Mouse (Mus musculus) liver, embryonic 12.5 days (tissue): ENCODE measurements at regions not wholly inside any gene's neighbourhood (a gene's known extent, or its start where the extent isn't known, plus 50 kb on each side); places are given as distances from the start of the nearest gene placed in this dataset.

Experiments
- ATAC-seq: fragments of 200-750 bp; cut with Nextera tagmentation; 2 replicates; pipeline ENCODE4 v1.8.0; 2017; ENCODE audit warnings: moderate number of reproducible peaks, mild to moderate bottlenecking, moderate library complexity
- H3K27ac ChIP-seq: fragments of 300-500 bp; sonication (generic); 2 replicates; pipeline ENCODE4 v1.5.1; 2016; ENCODE audit warnings: mild to moderate bottlenecking
- H3K27me3 ChIP-seq: fragments of 300-500 bp; sonication (generic); replicated peaks from 2 replicates; pipeline ENCODE4 v1.6.1; 2016; ENCODE audit warnings: mild to moderate bottlenecking, moderate library complexity
- H3K36me3 ChIP-seq: fragments of 300-500 bp; sonication (generic); 2 replicates; pipeline ENCODE4 v1.6.1; 2016; ENCODE audit warnings: mild to moderate bottlenecking, moderate library complexity
- H3K4me1 ChIP-seq: fragments of 300-500 bp; sonication (generic); 2 replicates; pipeline ENCODE4 v1.6.1; 2016
- H3K4me2 ChIP-seq: fragments of 300-500 bp; sonication (generic); 2 replicates; pipeline ENCODE4 v1.6.1; 2016; ENCODE audit warnings: mild to moderate bottlenecking, moderate library complexity
- H3K4me3 ChIP-seq: fragments of 300-500 bp; sonication (generic); 2 replicates; pipeline ENCODE4 v1.5.1; 2016; ENCODE audit warnings: mild to moderate bottlenecking, moderate library complexity
- H3K9ac ChIP-seq: fragments of 300-500 bp; sonication (generic); 2 replicates; pipeline ENCODE4 v1.6.1; 2016; ENCODE audit warnings: mild to moderate bottlenecking, moderate library complexity
- H3K9me3 ChIP-seq: fragments of 300-500 bp; sonication (generic); replicated peaks from 2 replicates; pipeline ENCODE4 v1.6.1; 2016; ENCODE audit warnings: mild to moderate bottlenecking, moderate library complexity
- WGBS: fragments of 180-500 bp; shearing (Covaris S2); methylation state at CpG from one replicate; pipeline ENCODE4 v1.1.7; 2016; ENCODE audit not compliant: insufficient replicate concordance; 5-methylcytosine and 5-hydroxymethylcytosine counted together

DNA sequence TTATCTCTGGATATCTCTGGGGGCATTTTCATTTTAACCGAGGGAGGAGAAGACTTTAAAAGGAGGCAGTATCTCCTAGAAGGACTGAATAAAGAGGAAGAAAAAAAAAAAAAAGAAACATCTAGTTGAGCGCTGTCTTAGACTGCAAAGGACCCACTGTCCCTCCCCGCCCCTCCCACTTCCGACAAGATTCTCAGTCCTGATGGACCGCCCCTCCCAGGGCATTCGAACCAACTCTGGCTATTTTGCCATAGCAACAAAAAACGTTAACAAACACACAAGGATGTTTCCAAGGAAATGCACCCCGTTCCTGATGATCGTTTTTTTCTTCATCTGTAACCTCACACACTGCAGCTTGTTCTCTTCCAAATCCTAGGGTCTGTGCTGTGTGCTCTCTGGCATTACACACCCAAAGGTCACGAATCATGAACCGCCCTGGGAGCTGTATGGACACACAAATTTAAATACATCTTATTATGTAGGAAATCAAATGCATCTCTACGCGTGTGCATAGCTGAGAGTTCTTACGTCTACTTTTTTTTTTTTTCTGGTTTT is 75.8 kb downstream of the Rnd3 start:
- H3K4me1 ChIP-seq = peaks cover 3% of the 10 kb centered on the region; the same call in 1 of the 2 replicates

GRCm38 (mm10) chr2:51072346-51072885 is 76.5 kb downstream of the Rnd3 start:
- WGBS = 10% methylated on average over 6 of the region's 6 CpGs
- H3K9ac ChIP-seq = no peak overlapping the region
- no peak for ATAC-seq
- H3K27me3 ChIP-seq = no peaks in the 10 kb centered on the region
- H3K4me2 ChIP-seq = peak overlapping the region; percentile 36; the same call in 1 of the 2 replicates
- H3K36me3 ChIP-seq = no peaks in the 10 kb centered on the region
- peaks cover 3% of the 10 kb centered on the region; the same call in 1 of the 2 replicates for H3K4me1 ChIP-seq
- H3K9me3 ChIP-seq = no peaks in the 10 kb centered on the region
- H3K27ac ChIP-seq = no peak overlapping the region
- no peak overlapping the region for H3K4me3 ChIP-seq

More for the DNA sequence above, 75.8 kb downstream of the Rnd3 start:
- Histone ChIP-seq H3K27me3 (no peaks in the 10 kb centered on the region), H3K9ac (no peak overlapping the region), H3K9me3 (no peaks in the 10 kb centered on the region), H3K36me3 (no peaks in the 10 kb centered on the region), H3K4me3 (no peak overlapping the region), H3K27ac (no peak overlapping the region), H3K4me2 (peak overlapping the region; percentile 36; the same call in 1 of the 2 replicates)
- WGBS = 41% methylated on average over 14 of the region's 14 CpGs
- ATAC-seq = no peak

DNA sequence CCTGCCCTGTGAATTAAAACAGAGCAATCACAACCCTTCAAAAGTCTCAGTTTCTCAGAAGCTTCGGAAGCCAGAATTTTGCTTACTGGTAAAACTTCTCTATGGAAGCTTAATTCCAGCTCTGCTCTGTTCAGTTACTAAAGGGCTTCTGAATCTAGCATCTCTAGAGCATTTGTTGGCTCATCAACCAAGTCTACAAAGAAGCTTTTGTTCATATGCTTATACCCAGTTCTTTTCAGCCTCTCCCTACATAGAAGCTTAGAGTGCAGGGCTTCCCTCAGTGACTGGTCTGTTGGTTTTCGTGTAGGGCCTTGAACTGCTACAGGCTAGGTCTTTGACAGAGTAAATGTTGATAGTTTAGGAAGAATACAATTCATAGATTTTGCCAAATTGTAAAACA is 78.0 kb downstream of the Rnd3 start:
- 65% methylated on average over 2 of the region's 2 CpGs for WGBS
- Histone ChIP-seq H3K27me3 (no peaks in the 10 kb centered on the region), H3K4me2 (no peak overlapping the region), H3K36me3 (no peaks in the 10 kb centered on the region), H3K4me3 (no peak overlapping the region), H3K4me1 (peaks cover 3% of the 10 kb centered on the region; the same call in 1 of the 2 replicates), H3K9ac (no peak overlapping the region), H3K9me3 (no peaks in the 10 kb centered on the region), H3K27ac (no peak overlapping the region)
- ATAC-seq = no peak

GRCm38 (mm10) chr2:51066423-51066831 is 82.5 kb downstream of the Rnd3 start:
- no peak overlapping the region for H3K27ac ChIP-seq
- no peak overlapping the region for H3K9ac ChIP-seq
- no peaks in the 10 kb centered on the region for H3K36me3 ChIP-seq
- H3K4me2 ChIP-seq = no peak overlapping the region
- no peaks in the 10 kb centered on the region for H3K4me1 ChIP-seq
- no peaks in the 10 kb centered on the region for H3K9me3 ChIP-seq
- H3K4me3 ChIP-seq = no peak overlapping the region
- no peak for ATAC-seq
- 68% methylated on average over 11 of the region's 11 CpGs for WGBS
- no peaks in the 10 kb centered on the region for H3K27me3 ChIP-seq

- no peak overlapping the region for H3K4me3 ChIP-seq
- H3K9ac ChIP-seq = no peak overlapping the region
- H3K36me3 ChIP-seq = no peaks in the 10 kb centered on the region
- 70% methylated on average over 6 of the region's 6 CpGs for WGBS
- H3K27ac ChIP-seq = no peak overlapping the region
- no peak overlapping the region for H3K4me2 ChIP-seq
- H3K4me1 ChIP-seq = no peaks in the 10 kb centered on the region
- H3K27me3 ChIP-seq = no peaks in the 10 kb centered on the region
- ATAC-seq = no peak
- H3K9me3 ChIP-seq = no peaks in the 10 kb centered on the region
Observed at GRCm38 (mm10) chr2:51065821-51066220, 83.1 kb downstream of the Rnd3 start.

- no peak for ATAC-seq
- Histone ChIP-seq H3K36me3 (no peaks in the 10 kb centered on the region), H3K9ac (no peak overlapping the region), H3K4me2 (no peak overlapping the region), H3K27ac (no peak overlapping the region), H3K4me1 (no peaks in the 10 kb centered on the region), H3K4me3 (no peak overlapping the region), H3K9me3 (no peaks in the 10 kb centered on the region), H3K27me3 (no peaks in the 10 kb centered on the region)
- WGBS = 76% methylated on average over 4 of the region's 4 CpGs
Observed at GRCm38 (mm10) chr2:51064821-51065220, 84.1 kb downstream of the Rnd3 start.

DNA sequence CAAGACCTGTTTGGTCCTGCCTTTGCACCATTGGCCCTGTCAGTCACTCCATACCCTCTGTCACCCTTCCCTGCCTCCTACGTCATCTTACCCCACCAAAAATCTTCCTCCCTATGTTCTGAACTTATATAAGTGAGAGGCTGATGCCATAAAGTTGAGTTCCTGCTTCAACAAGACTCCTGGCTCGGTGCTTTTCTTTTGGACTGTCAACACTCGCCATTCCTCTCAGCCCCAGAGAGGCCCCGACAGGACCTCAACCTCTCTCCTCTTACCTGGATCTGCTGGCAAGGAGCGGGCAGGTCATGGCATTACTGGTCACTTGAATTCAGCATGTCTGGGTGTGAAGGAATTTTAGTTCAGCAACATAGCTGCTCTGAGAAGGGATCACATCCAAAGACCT is 86.9 kb downstream of the Rnd3 start:
- Histone ChIP-seq H3K36me3 (no peaks in the 10 kb centered on the region), H3K4me1 (no peaks in the 10 kb centered on the region), H3K4me2 (no peak overlapping the region), H3K27me3 (no peaks in the 10 kb centered on the region), H3K27ac (no peak overlapping the region), H3K4me3 (no peak overlapping the region), H3K9ac (no peak overlapping the region), H3K9me3 (no peaks in the 10 kb centered on the region)
- 68% methylated on average over 5 of the region's 5 CpGs for WGBS
- ATAC-seq = no peak

DNA sequence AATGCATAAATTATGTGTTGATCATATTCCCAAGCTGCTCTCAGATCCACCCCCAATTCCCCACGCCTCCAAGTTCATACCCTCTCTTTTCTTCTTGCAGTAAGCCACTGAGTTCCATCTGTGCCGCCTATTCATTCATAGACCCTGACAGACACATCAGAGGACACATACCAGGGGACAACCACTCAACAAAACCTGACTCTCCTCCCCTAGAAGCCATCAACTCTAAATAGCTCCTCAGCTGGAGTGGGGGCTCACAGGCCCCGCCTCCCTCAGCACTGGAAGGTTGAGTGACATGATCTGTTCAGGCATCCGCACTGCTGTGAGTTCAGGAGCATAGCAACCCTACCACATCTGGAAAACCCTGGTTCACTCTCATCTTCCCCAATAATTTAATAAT is 90.8 kb downstream of the Rnd3 start:
- Histone ChIP-seq H3K4me3 (no peak overlapping the region), H3K9me3 (no peaks in the 10 kb centered on the region), H3K27me3 (no peaks in the 10 kb centered on the region), H3K36me3 (no peaks in the 10 kb centered on the region), H3K27ac (no peak overlapping the region), H3K4me2 (no peak overlapping the region), H3K9ac (no peak overlapping the region), H3K4me1 (no peaks in the 10 kb centered on the region)
- no peak for ATAC-seq
- WGBS = 67% methylated on average over 4 of the region's 4 CpGs

DNA sequence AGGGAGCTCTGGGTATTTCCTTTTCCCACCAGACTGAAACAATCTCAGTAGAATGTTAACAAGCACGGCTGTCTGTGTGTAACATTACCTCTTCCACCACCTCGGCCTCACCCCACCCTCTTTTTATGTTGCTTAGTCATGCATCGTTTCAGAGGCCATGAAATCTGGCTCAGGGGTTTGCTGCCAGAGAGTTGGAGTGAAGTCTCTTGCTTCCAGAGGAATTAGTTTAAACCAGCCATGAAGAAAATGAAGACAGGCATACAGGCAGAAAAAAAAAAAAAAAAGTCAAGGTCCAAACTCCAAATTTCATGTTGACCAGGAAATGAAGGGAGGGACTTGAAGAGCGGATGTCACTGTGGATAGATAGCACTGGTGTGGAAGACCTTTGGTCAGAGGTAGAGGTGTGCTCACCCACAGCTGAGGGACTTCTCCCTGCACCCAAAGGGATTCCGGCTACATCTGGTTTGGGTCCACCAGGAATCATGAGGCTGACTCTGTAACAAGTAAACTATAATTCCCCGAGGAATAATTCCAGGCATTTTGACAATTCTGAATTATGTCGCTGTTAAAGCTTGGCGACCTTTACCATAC is 92.7 kb downstream of the Rnd3 start:
- 55% methylated on average over 8 of the region's 8 CpGs for WGBS
- Histone ChIP-seq H3K4me2 (no peak overlapping the region), H3K4me3 (no peak overlapping the region), H3K27me3 (no peaks in the 10 kb centered on the region), H3K27ac (peak overlapping the region; percentile 54), H3K36me3 (no peaks in the 10 kb centered on the region), H3K9ac (no peak overlapping the region), H3K9me3 (no peaks in the 10 kb centered on the region), H3K4me1 (no peaks in the 10 kb centered on the region)
- peak; percentile 71; the same call in 1 of the 2 replicates for ATAC-seq

DNA sequence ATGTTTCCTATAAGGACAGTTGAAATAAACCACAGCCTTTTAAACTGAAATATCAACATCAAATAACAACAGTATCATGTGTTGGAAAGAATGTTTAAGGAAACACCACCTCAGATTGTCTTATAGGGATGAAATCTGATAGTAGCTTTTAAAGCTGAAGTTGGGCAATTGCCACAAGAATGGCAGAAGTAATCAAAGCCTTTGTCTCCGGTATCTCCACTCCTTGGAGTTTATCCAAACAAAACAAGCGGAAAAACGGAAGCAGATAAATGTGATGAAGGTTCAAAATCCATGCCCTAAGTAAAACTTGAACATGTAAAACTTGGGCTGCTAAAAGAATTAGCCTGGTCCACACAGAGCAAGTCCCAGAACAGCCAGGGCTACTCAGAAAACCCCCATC is 93.6 kb downstream of the Rnd3 start:
- H3K36me3 ChIP-seq = no peaks in the 10 kb centered on the region
- no peak overlapping the region for H3K4me2 ChIP-seq
- WGBS = 63% methylated on average over 3 of the region's 3 CpGs
- H3K4me3 ChIP-seq = no peak overlapping the region
- H3K27ac ChIP-seq = no peak overlapping the region
- H3K9ac ChIP-seq = no peak overlapping the region
- H3K27me3 ChIP-seq = no peaks in the 10 kb centered on the region
- H3K9me3 ChIP-seq = no peaks in the 10 kb centered on the region
- no peak for ATAC-seq
- H3K4me1 ChIP-seq = no peaks in the 10 kb centered on the region

- no peak overlapping the region for H3K4me3 ChIP-seq
- H3K27me3 ChIP-seq = no peaks in the 10 kb centered on the region
- no peaks in the 10 kb centered on the region for H3K9me3 ChIP-seq
- H3K27ac ChIP-seq = no peak overlapping the region
- no peak overlapping the region for H3K4me2 ChIP-seq
- no peaks in the 10 kb centered on the region for H3K36me3 ChIP-seq
- no peaks in the 10 kb centered on the region for H3K4me1 ChIP-seq
- ATAC-seq = no peak
- 56% methylated on average over 3 of the region's 3 CpGs for WGBS
- no peak overlapping the region for H3K9ac ChIP-seq
Observed at GRCm38 (mm10) chr2:51049834-51050170, 99.1 kb downstream of the Rnd3 start.

DNA sequence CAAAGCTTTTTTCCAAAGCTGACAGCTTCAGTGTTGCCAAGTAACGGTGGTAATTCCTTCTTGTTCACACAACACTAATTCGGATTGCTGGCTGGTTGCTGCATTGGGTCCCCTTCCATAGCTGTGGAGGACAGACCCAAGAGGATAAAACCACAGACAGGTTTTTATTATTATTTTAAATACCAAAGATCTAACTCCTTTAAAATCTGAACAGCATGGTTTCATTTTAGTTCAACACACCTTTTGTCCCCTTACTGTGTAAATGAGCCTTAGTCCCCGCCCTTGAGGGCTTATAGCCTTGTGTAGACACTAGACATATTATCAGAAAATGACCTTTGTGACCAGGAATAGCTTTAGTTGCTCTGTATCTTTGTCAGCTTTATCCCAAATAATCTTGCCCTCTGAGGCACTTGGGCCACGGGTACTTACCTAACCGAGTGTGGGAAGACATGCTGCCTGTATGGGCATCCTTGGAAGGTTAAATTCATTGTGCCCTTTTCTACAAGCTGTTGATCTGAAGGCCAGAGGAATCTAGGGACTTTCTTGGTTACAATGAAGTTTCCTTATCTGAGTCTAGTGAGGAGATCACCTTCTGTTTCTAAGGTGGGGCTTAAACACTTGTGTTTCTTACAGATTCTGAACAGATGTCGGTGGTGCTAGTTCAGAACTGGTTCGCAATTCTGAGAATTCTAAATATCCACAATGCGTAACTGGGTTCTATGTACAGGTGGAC is 99.6 kb downstream of the Rnd3 start:
- Histone ChIP-seq H3K27ac (no peak overlapping the region), H3K4me2 (no peak overlapping the region), H3K9ac (no peak overlapping the region), H3K4me1 (no peaks in the 10 kb centered on the region), H3K27me3 (no peaks in the 10 kb centered on the region), H3K4me3 (no peak overlapping the region), H3K9me3 (no peaks in the 10 kb centered on the region), H3K36me3 (no peaks in the 10 kb centered on the region)
- ATAC-seq = no peak
- 65% methylated on average over 8 of the region's 8 CpGs for WGBS
